ENCODE assay signal across 29 mouse cellular contexts in the genomic region with DNA sequence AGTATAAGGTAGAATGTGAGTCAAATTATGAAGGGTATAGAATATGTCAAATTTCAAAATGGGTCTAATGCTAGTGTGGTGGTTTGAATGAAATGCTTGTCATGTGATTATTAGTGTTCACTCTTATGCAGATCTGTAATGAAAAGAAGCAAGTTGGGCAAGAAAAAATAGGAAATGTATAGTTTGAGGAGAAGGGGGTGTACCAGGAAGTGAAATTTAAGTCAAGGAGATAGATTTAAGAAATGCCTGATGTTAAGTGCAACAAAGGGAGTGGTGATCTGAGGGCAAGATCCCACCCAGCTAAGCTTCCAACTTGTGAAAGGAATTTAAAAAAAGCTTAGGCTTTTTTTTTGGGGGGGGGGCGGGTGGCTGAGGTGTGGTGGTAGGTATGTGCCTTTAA.
"Had no signal": no experiment of that assay in that cellular context is flagged by ENCODE, and none has a peak within 500 bp of the region (broad histone marks: within the 10 kb centered on the region; RNA-seq: fewer than 3 reads in every experiment).

No protein-coding gene starts in this region.

- H3K27ac ChIP-seq: embryonic facial prominence, embryonic 10.5 days; embryonic facial prominence, embryonic 12.5 days; embryonic facial prominence, embryonic 13.5 days; embryonic facial prominence, embryonic 15.5 days; forebrain, embryonic 10.5 days; forebrain, embryonic 12.5 days; forebrain, embryonic 13.5 days; forebrain, embryonic 15.5 days; gastrocnemius, adult 2 months; heart, adult 2 months; heart, embryonic 10.5 days had no signal

- DNase-seq: cerebellum, adult 8-10 months; cerebellum, adult 9-10 months; cerebellum, adult 9-11 months; cerebellum, postnatal 10 days; cerebellum, postnatal 14 days; cerebellum, postnatal 25 days; cerebellum, postnatal 36 days; embryo, embryonic 11 days; forebrain, postnatal 0 days; gastrocnemius, adult 2 months; gastrocnemius, postnatal 10 days; gastrocnemius, postnatal 14 days; gastrocnemius, postnatal 25 days; gastrocnemius, postnatal 36 days; heart, adult 11 months; heart, adult 18-20 months; heart, adult 2 months had no signal

- ATAC-seq: forebrain, embryonic 13.5 days; forebrain, embryonic 14.5 days; forebrain, embryonic 15.5 days; forebrain, embryonic 16.5 days; forebrain, postnatal 0 days had no signal

- H3K4me3 ChIP-seq: embryonic facial prominence, embryonic 10.5 days; embryonic facial prominence, embryonic 12.5 days; embryonic facial prominence, embryonic 13.5 days; embryonic facial prominence, embryonic 15.5 days; erythroblast, embryonic 14.5 days; forebrain, embryonic 10.5 days; forebrain, embryonic 12.5 days; forebrain, embryonic 13.5 days; forebrain, embryonic 15.5 days; gastrocnemius, adult 2 months; heart, adult 2 months; heart, embryonic 10.5 days had no signal

- H3K4me1 ChIP-seq: embryonic facial prominence, embryonic 10.5 days; embryonic facial prominence, embryonic 12.5 days; embryonic facial prominence, embryonic 13.5 days; embryonic facial prominence, embryonic 15.5 days; forebrain, embryonic 10.5 days; forebrain, embryonic 12.5 days; forebrain, embryonic 13.5 days; forebrain, embryonic 15.5 days; heart, embryonic 10.5 days had no signal
